Mouse (Mus musculus): Measurements from ENCODE around the gene Slc39a11. TPM values are rescaled to one million over a fixed set of nuclear protein-coding genes. Genes with fewer than 3 reads are reported as not detected.
A peak's percentile ranks its signal among the peaks of the same experiment; 100 is the strongest.

The Slc39a11 gene
- total RNA-seq (2021), result 10 to 100 TPM; 21.7 to 23.1 TPM
- long read RNA-seq, experiment 1, transcript Slc39a11-202 (10 exons, 2,664 nt), result major isoform, 5 of 60 reads
- long read RNA-seq, experiment 1, partial matches to known transcripts, result 4 of 60 reads
- long read RNA-seq, experiment 1, other reads (novel, unspliced or antisense), result 49 of 60 reads
- long read RNA-seq, experiment 2, transcript Slc39a11-202 (10 exons, 2,664 nt), result major isoform, 8 of 98 reads
- long read RNA-seq, experiment 2, transcript Slc39a11-203 (10 exons, 2,688 nt), result minor isoform, 5 of 98 reads
- long read RNA-seq, experiment 2, partial matches to known transcripts, result 3 of 98 reads
- long read RNA-seq, experiment 2, other reads (novel, unspliced or antisense), result 82 of 98 reads

DNA sequence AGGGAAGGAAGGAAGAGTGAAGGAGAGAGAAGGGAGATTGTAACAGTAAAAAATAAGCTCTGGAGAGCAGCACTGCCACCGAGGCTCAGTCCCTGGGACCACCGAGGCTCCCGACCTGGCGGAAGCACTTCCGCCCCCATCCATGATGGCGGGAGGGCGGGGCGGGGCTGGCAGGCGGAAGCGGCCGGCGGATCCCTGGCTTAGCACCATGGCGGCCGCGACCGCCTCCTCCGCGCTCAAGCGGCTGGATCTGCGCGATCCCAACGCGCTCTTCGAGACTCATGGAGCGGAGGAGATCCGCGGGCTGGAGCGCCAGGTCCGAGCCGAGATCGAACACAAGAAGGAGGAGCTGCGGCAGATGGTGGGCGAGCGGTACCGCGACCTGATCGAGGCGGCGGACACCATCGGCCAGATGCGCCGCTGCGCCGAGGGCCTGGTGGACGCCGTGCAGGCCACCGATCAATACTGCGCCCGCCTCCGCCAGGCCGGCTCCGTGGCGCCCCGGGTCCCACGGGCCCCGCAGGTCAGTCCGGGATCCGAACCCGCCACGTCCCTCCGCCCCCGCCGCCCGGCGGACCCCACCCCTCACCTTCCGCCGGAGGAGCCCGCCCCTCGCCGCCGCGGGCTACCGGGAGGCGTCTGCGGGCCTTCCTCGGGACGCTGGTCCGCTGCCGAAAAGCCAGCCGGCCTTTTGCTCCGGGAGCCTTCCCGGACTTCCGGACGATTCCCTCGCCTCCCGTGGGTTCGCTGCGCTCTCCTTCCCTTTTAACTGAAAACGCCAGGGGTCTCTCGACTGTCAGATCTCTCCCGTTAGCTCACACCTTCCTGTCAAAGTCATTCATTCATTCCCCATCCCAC lies at the start of gene Slc39a11:
Gene Slc39a11 (minus strand): TSS at position 727 of the 858 bp plus-strand sequence.
- peak; percentile 11; the same call in 1 of the 2 replicates for TF ChIP-seq CTCF (conservative IDR thresholded peaks at IDR 0.05)
- peak within 1 kb of the TSS; percentile 99 for H3K4me3 ChIP-seq
- peak within 1 kb of the TSS; percentile 100 for H3K27ac ChIP-seq
- DNase-seq (ENCODE audit: low spot score in 2 of 2), result peak in 1 of 2 experiments; percentile 61

DNA sequence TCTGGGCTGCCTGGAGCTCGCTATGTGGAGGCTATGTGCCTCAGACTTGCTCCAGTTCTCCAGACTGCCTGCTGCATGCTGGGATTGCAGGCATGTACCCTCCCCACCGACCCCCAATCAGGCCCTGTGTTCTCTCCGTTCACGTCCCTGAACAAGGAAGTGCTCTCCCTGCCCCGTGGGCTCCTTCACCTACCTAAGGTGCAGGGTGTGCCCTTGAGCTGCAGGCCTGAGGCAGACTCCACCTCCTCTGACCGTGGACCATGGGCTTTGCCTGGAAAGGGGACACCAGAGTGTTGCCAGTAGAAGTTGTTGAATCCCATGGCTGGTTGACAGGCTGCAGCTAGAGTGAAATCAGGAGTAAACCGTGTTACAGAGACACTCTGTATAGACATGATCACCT lies 49.8 kb upstream of the Slc39a11 start:
- H3K27ac ChIP-seq, result no peak overlapping the region
- no peak for DNase-seq (ENCODE audit: low spot score in 2 of 2)
- no peak for TF ChIP-seq CTCF (conservative IDR thresholded peaks at IDR 0.05)
- H3K4me3 ChIP-seq, result no peak overlapping the region

DNA sequence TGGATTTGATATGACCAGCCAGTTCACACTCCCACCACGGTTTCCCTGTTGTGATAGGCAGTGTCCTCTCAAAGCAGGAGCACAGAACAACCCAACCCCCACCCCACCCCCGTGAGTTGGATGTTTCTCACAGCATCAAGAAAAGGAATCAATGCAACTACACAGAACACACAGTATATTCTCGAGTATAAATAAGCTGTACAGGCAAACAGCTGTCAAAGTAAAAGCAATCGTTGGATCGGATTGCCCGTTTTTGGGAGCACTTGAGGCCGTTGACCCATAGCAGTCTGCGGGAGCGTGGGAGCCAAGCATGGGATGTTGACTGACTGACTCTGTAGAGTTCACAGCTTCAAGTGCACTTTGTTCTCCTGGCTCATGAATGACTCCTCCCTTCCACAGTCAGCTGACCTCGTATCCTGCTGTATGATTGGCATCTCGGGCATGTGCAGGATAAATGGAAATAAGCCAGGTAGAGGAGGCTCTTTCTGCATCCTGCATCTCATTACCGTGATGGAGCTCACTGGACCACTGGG lies 48.2 kb upstream of the Slc39a11 start:
- no peak for TF ChIP-seq CTCF (conservative IDR thresholded peaks at IDR 0.05)
- DNase-seq (ENCODE audit: low spot score in 2 of 2), result no peak
- H3K4me3 ChIP-seq, result no peak overlapping the region
- H3K27ac ChIP-seq, result no peak overlapping the region

DNA sequence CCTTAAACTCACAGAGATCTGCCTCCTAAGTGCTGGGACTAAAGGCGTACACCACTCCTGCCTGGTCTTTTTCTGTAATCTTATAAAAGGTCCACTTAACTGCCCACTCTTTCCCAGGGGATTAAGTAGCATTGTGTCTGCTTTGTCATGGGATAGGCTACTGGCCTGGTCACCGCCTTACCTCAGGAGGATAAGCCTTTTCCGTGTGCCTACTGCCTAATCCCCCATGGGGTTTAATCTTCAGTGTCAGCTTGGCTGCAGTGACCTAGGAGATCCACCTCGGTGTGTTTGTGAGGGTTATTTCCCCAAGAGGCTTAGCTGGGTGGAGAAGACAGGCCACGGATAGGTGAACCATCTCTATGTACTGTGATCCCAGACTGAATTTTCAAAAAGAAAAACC lies 47.7 kb upstream of the Slc39a11 start:
- H3K4me3 ChIP-seq, result no peak overlapping the region
- H3K27ac ChIP-seq, result no peak overlapping the region
- no peak for TF ChIP-seq CTCF (conservative IDR thresholded peaks at IDR 0.05)
- no peak for DNase-seq (ENCODE audit: low spot score in 2 of 2)

DNA sequence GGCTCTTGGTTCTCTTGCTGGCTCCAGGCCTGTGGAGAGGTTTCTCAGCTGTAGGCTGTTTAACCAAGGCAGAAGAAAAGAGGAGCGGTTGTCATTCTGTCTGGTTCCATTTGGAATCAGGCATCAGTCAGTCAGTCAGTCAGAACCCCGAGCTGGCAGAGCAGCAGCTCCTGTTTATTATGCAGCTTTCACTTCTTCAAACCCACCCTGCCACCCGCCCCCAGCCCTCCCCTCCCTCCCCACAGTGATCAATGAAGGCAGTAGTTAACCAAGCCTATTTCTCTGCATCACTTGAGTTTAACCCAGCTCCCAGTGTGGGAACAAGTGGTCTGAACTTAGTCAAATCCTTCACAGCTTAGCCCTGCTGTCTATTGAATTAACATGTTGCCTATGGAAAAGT lies 42.0 kb upstream of the Slc39a11 start:
- H3K4me3 ChIP-seq, result no peak overlapping the region
- no peak for DNase-seq (ENCODE audit: low spot score in 2 of 2)

DNA sequence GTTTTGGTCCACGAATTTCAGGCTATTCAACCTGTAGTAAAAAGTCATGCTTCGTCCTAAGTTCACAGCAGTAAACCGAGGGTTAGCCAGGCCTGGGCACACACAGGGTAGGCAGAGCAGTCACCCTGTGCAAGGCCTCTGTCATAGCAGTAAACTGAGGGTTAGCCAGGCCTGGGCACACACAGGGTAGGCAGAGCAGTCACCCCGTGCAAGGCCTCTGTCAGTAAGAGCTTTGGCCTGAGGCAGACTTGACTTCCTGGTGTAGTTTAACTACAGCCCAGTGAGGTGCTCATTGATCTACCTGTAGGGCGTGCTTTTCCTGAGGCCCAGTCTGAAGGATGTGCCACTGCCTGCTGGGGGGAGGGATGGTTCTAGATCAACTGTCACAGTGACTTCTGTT lies 41.4 kb upstream of the Slc39a11 start:
- no peak overlapping the region for H3K4me3 ChIP-seq
- no peak for DNase-seq (ENCODE audit: low spot score in 2 of 2)
- TF ChIP-seq CTCF (conservative IDR thresholded peaks at IDR 0.05), result no peak
- H3K27ac ChIP-seq, result 0 out of 2 replicates have a peak overlapping the region, but pooled peaks have one; percentile 69

More for the DNA sequence above, 42.0 kb upstream of the Slc39a11 start:
- no peak for TF ChIP-seq CTCF (conservative IDR thresholded peaks at IDR 0.05)
- no peak overlapping the region for H3K27ac ChIP-seq

DNA sequence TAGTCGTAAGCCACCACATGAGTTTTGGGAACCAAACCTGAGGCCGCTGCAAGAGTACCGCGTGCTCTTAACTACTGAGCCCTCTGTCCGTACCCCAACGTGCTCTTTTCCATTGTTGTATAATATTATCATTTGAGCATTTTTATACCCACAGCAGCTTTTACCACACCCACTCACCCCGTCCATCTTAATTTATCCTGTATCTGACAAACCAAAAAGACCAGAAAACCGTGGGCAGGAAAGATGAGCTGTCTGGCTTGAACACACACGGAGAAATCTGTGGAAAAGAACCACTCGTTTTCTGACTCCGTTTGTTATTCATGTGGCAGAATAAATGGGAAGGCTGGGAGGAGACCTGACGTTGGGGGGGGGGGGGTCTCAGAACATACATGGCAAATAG lies 40.6 kb upstream of the Slc39a11 start:
- peak; percentile 41 to 69 for DNase-seq (ENCODE audit: low spot score in 2 of 2)

DNA sequence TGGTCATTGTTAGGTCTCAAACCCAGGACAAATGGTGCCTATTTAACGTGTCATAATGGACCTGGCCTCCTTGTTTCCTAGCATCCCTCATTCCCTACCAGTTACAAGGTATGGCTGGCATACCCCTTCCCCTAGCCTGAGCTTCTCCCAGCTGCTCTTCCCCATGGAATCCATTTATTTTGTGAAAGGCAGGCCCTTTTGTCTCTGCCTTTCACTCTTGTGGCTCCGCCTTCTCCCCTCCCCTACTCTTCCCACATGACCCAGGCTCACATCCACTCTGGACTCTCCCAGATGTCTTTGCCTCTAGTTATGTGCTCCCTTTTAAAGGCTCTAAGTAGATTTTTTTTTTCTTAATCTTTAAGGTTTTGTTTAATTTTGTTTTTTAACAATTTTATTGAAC lies 37.2 kb upstream of the Slc39a11 start:
- Histone ChIP-seq H3K4me3 (no peak overlapping the region), H3K27ac (no peak overlapping the region)
- no peak for DNase-seq (ENCODE audit: low spot score in 2 of 2)
- TF ChIP-seq CTCF (conservative IDR thresholded peaks at IDR 0.05), result no peak

More for the DNA sequence above, 40.6 kb upstream of the Slc39a11 start:
- peak overlapping the region; percentile 69 for H3K27ac ChIP-seq
- no peak overlapping the region for H3K4me3 ChIP-seq
- TF ChIP-seq CTCF (conservative IDR thresholded peaks at IDR 0.05), result no peak

DNA sequence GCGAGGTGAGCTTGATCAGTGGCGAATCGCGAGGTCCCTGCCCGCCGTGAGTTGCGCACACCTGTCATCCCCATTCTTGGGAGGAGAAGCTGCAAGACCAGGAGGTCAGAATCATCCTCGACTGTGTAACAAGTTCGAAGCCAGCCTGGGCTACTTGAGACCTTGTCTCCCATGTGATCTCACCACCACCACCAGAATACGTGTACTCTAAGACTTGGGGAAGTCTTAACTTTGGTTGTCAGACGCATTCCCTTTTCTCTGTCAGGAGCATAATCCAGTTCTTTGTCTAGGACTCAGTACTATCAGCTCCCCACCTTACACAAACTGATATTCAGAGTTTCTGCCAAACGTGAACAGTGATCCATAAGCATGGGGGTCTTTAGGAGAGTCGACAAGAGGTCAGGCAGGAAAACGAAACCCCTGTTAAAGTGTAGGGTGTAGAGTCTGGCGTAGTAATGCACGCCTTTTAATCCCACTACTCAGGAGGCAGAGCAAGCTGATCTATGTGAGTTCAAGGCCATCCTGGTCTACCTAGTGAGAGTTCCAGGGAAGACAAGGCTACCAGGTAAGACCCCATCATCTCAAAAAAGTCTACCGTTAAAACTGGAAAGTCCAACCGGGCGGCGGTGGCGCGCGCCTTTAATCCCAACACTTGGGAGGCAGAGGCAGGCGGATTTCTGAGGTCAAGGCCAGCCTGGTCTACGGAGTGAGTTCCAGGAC lies 35.0 kb upstream of the Slc39a11 start:
- TF ChIP-seq CTCF (conservative IDR thresholded peaks at IDR 0.05), result no peak
- DNase-seq (ENCODE audit: low spot score in 2 of 2), result no peak
- peak overlapping the region; percentile 98 for H3K27ac ChIP-seq

DNA sequence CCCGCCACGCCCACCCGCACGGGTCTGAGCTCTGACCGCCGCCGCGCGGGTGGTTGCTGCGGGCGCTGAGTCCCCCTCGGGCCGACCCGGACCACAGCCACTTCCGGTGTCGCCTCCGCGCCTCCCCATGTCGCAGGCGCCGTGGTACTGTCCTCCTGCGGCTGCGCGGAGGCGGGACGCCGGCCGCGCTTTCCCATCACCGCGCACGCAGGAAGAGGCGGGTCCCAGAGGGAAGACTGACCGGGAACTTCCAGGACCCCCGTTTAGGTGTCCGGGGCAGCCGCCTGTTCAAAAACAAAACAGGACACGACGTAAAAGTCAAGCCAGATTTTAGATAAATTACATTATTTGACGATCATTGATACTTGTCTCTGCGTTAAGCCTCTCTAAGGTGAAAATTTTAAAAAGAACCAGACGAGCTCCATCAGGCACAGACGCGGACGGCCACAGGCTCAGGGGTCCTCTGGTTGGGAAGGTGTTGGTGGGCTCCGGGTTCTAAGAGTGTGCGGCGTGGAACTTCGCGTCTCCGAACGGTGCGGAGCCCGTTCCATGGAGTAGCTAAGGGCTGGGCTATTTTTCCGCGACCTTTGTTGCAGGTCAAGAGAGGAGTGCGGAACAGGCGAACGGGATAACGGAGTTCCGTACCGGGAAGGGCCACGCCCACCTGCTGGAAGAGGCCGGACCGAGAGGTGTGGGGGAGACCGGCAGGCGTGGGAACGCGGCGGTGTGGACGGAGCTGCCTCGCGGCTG lies 34.3 kb upstream of the Slc39a11 start, which contains the start of the genes Fam104a and D11Wsu47e:
Gene Fam104a (minus strand): TSS at position 199 of the 750 bp plus-strand sequence.
Gene D11Wsu47e (plus strand): TSS at position 456 of the 750 bp plus-strand sequence.
- peak; percentile 94 to 98 for DNase-seq (ENCODE audit: low spot score in 2 of 2)
- Histone ChIP-seq H3K4me3 (peak within 1 kb of the TSS; percentile 95), H3K27ac (peak within 1 kb of the TSS; percentile 98)
- 0 out of 2 replicates have a peak, but pooled peaks have one; percentile 3 for TF ChIP-seq CTCF (conservative IDR thresholded peaks at IDR 0.05)

More for the DNA sequence above, 35.0 kb upstream of the Slc39a11 start:
- peak overlapping the region; percentile 95 for H3K4me3 ChIP-seq

DNA sequence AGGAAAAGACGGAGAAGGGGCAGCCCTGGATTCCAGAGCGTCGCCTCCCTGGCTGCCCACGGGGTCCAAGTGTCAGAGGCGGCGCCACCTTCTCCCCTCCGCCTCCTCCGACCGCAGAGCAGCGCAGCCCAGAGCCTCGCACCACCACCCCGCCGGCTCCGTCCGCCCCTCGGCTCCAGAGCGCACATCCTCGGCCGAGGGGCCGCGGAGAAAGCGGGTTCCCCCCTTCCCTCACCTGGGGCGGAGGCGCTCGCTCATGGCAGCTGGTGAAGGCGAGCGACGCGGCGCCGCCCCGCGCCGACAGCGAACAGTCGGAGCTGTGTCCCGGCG lies 33.7 kb upstream of the Slc39a11 start:
- peak overlapping the region; percentile 98 for H3K27ac ChIP-seq
- DNase-seq (ENCODE audit: low spot score in 2 of 2), result no peak
- H3K4me3 ChIP-seq, result peak overlapping the region; percentile 95
- TF ChIP-seq CTCF (conservative IDR thresholded peaks at IDR 0.05), result no peak

All from layer of hippocampus, adult 2 months (tissue).